Mouse (Mus musculus): ENCODE data around the gene Serp1.

Serp1 gene

DNA sequence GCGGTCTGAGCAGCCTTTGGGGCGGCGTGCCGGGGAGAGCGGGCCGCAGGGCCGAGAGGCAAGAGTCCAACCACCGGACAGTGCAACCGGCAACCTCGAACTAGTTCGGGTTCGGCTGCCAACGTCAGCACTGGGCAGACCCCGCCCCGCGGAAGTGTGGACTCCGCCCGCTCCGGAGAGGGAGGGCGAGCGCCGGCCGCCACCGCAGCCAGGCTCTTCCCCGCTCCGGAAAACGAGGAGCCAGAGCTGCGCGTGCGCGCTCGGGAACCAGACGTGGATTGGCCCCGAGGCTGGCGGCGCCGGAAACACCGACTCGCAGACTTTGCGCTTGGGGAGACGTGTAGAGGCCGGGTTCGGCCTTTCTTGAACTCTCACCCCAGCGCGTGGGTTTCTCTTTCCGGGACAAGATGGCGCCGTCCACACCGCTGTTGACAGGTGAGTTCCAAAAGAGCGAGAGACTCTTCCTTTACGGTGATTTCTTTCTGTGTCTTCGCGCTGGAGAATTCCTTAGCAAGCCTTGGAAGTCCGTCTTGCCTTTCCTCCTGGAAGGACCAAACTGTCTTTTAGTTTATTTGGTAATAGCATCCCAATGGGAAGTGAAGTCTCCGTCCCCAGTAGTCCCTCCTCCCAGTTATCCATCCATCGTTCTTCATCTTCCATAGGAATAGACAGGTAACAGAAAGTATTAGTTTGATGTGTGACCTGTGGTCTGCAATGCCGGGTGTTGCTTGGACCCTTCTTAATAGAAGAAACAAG, at the start of gene Serp1, which contains the start of gene Eif2a:
Gene Serp1 (minus strand): TSS at position 241 of the 756 bp plus-strand sequence.
Gene Eif2a (plus strand): TSS at position 170 of the 756 bp plus-strand sequence.
- peak; percentile 100 for DNase-seq (ENCODE audit: low spot score)

DNA sequence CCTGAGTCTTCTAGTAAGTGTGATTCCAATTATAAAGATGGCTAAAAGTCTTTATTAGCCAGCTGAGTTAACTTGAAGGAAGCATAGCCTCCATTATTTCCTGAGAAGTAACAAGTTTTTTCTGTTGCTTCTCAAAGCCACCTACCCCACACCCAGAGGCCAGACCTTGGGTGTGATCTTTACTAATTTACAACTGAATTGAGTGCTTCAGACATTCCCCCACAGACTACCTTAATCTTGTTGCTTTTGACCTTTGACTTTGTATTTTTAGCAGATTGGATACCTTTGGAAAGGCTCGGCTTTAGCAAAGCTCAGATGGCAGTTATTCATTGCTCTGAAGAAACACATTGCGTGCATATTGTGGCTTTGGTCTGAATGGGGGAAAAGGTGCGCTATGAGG, 45.1 kb upstream of the Serp1 start:
- no peak for DNase-seq (ENCODE audit: low spot score)

DNA sequence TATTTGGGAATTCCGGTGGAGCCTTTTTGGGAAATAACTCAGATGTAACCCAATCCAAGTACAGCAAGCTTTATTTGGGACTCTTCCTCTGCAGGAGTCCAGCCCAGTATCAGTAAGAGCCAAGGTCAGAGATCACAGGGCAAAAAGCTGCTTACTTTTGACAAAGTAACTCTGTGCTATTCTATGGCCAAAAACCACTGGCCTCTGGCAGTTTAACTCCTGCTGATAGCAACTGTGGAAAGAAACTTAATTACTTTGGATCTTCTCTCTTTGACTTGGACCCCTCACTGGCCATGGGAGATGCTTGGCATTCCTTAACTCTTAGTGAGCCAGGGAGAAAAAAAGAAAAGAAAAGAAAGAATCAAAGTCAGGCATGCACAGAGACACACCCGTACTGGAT, 35.7 kb upstream of the Serp1 start:
- no peak for DNase-seq (ENCODE audit: low spot score)

DNA sequence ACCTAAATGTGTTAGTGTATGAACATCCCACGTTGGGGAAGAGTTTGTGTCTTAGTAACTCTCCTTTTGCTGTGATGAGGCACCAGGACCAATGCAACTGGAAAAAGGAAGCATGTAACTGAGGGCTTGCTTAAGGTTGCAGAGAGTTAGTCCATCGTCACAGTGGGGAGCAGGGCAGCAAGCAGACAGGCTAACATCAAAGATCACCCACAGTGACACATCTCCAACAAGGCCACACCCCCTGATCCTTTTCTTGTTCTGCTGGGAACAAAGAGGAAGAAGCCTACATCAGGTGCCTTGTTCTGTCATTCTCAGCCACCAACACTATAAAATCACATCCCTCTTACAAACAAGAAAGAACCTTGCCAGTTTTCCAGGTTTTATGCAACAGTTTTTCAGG, 34.2 kb upstream of the Serp1 start:
- no peak for DNase-seq (ENCODE audit: low spot score)

DNA sequence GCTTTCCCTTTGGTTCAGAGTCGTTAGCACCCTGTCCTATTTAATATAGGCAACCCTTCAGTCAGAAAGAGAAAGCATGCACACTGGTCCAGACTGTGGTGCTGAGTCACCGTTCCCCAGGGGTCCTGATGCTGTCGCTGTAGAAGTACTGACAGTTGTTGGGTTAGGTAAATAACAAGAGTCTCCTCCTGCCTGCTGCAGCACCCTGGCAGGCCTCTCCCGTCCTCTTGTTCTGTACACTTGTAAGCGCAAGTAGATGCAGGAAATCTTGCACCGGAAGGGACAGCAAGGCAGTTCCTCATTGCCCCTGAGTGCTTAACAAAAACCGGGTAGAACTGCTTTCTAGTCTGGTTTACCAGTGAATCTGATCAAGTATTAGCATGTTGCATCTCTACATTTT, 31.0 kb upstream of the Serp1 start:
- no peak for DNase-seq (ENCODE audit: low spot score)

DNA sequence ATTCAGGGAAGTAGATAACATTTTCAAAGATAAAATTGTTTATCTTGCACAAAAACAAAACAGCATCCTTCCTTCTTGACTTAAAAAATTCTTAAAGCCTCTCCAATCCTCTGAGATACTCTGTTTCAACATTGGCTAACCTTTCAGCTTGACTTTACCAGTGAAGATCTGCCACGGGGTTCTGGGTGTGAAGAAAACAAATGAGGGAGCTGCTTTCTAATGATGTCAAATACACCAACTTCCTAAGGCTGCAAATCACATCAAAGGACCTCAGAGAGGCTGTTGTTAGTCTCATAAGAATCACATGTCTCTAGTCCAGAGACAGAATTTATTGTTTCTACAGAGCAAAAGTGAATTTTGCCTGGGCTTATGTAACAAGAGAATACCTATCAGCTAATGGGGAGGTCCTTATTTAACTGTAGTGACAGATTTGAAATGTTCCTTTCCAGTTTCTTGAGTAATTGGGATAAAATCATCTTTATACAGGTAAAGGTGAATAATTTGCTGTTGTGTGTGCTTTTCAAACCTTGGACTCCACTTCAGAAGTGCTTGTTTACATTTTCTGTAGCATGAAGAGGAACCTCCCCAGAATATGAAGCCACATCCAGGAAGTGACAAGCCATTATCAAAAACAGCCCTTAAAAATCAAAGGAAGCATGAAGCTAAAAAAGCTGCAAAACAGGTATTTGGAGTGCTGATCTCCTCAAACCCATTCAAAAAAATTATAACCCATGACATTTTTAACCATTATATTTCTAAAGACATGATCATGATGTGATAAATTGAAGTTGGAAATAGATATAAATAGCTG, 26.5 kb upstream of the Serp1 start:
- peak; percentile 75 for DNase-seq (ENCODE audit: low spot score)

DNA sequence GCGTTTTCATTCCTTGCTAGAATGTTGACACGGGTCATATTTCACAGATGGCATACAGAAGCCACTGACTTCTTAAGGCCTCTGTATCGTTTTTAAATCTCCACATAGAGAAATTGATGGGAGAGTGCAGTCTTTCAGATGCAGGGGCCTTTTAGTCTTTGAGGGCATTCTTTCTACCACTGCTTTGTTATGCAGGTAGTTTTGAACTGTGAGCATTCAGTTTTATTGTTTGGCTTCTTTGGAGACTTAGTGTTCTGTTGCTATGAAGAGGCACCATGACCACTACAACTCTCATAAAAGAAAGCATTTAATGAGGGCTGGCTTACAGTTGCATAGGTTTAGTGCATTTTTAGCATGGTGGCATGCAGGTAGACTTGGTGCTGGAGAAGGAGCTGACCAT, 10.9 kb upstream of the Serp1 start:
- no peak for DNase-seq (ENCODE audit: low spot score)

DNA sequence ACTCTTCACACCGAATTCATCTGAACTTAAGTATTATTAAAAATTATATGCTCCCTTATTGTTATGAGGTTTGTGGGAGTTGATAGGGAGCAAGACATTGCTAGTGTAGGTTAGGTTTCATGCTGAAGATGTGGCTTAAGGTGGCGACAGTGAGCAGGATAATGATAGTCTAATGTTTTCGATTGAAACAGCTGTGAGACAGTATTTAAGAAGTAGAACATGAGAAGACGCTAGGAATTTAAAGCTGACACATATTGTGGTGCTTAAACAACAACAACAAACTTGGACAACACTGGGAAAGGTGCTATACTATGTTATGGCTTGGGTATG, 681 bp upstream of the Serp1 start:
- DNase-seq (ENCODE audit: low spot score) = no peak

DNA sequence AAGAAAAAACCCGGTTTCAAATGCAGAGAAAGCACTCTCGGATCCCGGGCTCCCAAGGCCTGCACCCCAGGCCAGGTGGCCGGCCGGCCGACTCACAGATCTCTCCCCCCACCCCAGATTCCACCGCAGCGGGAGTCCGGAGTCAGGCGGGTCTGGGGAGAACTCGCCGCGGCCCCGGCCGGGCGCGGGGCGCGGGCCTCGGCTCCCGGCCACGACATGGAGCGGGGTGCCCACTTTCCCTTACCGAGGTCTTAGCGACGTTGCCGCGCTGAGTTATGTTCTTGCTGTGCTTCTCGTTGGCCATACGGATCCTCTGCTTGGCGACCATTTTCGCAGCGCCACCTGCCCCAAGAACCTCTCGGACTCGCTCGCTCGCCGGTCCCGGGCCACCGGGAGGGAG, 526 bp downstream of the Serp1 start:
- no peak for DNase-seq (ENCODE audit: low spot score)

DNA sequence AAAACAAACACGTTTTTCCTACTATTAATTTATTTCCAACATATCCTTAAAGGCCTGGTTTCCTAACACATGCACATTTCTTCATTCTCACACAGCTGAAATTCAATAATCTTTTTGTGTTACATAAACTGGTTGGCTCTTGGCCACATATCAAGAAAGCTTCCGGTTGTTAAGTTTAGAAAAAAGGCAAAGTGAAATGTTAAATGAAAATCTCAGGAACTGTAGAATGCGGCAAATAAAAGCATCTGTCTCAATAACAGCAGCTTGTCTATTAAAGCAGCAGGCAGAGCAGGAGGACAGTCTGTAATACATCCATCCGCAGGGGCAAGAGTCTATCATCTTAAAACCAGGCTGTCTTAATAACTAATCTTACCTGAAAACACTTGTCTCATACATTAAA, 1.4 kb downstream of the Serp1 start:
- DNase-seq (ENCODE audit: low spot score) = no peak

DNA sequence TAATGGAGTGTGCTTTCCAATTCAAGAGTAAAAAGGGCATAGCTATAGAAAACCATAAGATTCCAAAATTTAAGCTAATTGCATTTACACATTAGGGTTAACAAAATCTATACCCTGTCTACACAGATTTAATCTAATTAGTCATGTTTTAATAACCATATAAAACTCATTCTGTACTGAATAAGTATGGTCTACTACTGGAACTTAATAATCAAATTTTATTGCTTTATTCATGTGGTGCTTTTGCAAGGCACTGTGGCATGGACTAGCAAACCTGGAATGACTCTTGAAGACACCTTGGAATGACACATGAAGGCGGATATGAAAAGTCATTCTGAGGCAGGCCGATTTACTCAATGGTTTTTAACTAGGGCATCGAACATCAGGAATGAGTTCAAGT, 2.3 kb downstream of the Serp1 start:
- no peak for DNase-seq (ENCODE audit: low spot score)

DNA sequence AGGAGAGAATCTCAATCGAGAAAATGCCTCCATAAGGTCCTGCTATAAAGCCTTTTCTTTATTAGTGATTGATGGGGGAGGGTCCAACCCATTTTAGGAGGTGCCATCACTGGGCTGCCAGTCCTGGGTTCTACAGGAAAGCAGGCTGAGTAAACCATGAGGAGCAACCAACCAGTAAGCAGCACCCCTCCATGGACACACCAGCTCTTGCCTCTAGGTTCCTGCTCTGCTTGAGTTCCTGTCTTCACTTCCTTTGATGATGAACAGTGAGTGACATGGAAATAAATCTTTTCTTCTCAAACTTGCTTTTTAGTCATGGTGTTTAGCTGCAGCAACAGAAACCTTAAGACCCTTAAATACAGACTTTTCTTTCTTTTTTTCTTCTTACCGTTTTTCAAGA, 4.3 kb downstream of the Serp1 start:
- DNase-seq (ENCODE audit: low spot score) = no peak

DNA sequence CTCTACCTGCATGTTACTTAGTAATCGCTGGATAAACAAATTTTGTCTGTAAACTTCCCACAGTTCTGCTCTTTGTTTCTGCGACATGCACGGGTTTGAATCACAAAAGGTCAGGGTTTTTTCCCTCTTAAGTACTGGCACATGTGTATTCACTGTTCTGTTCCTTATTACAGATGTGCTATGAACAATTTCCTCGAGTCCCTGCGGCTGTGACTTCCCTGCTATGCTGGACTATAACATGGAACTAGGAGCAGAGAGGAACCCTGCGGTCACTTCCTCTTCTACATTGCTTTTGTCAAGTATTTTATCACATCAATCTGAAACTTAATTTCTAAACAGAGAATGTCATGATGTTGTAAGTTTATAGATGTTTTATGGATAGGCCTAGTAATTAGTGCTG, 5.4 kb downstream of the Serp1 start:
- no peak for DNase-seq (ENCODE audit: low spot score)

DNA sequence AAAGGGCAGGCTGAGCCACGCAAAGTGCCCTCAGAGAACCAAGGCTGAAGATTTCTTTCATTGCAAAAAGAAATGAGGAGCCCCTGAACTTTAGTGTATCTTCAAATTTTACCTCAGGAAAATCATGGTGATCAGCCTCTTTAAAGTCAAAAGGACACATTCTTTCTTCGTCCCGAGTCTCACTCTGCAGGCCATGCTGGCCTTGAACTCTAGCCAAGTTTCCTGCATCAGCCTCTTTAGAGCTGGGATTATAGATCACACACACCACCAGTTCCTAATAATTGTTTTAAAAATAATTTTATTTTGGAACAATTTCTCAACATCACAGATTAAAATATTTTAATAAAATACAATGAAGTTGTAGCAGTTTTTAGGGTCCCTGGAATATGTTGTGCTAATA, 6.2 kb downstream of the Serp1 start:
- DNase-seq (ENCODE audit: low spot score) = no peak

DNA sequence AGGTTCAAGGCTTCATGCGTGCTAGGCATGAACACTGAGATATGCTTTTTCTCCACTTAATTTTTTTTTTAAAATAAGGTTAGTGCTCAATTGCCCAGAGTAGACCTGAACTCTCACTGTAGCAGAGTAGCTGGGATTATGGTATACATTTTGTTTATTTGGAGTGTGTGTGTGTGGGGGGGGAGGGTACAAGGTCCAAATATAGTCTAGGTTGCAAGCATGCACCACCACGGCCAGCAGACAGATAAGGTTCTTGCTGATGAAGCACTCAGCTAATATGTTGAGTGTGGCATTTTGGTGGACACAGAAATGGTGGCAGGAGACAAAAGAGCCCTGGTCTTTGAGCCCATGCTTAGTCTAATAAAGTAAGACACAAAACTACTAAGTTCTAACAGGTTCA, 6.7 kb downstream of the Serp1 start:
- DNase-seq (ENCODE audit: low spot score) = no peak

DNA sequence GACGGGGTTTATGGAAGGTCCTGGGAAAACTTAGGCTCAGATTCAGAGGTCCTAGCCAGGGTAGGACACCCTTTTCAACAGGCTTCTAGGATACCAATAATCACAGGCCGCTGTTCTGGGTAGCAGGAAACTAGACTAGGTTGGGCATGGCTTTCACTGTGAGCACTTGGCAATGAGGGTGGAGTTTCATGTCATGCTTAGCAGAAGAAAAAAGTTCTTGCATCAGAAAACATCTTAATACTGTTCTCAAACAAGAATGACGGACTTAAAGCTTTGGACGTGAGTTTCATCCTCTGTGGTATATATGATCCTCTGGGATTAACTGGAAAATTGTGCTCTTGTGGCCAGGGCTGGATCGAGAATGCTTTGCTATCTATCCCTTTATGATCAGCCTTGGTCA, 7.9 kb downstream of the Serp1 start:
- no peak for DNase-seq (ENCODE audit: low spot score)

DNA sequence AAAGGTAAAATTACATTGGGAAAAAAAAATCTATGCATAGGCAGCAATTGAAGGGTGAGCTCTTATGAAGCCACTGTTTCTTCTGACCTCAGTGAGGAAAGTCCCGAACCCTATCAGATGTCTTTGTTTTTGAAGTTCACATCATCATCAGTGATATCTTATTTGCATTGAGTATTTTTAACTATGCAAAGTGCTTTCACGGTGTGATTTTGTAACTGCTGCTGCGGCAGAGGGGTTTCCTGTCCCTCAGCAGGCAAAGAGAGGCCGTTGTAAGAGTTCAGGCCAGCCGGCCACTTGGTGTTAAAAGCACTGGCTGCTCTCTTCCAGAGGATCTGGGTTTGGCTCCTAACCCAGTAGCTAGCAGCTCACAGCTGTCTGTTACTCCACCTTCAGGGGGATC, 8.4 kb downstream of the Serp1 start:
- peak; percentile 30 for DNase-seq (ENCODE audit: low spot score)

DNA sequence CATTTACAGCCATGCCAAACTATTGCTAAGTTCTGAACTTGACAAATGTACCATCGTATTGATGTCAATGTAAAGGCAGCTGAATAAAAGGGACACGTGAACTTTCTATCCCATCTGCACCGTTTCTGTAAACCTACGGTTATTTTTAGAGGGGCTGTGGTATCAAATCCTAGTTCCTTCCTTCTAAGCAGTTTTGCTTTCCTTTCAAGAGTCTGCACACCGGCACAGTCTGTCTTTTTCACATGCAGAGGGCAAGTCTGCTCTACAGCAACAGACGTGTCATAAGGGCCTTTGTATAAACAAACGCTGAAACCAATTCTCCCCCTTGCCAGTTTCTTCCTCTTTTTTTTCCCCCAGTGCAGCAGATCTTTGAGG, 9.1 kb downstream of the Serp1 start:
- peak; percentile 18 for DNase-seq (ENCODE audit: low spot score)

DNA sequence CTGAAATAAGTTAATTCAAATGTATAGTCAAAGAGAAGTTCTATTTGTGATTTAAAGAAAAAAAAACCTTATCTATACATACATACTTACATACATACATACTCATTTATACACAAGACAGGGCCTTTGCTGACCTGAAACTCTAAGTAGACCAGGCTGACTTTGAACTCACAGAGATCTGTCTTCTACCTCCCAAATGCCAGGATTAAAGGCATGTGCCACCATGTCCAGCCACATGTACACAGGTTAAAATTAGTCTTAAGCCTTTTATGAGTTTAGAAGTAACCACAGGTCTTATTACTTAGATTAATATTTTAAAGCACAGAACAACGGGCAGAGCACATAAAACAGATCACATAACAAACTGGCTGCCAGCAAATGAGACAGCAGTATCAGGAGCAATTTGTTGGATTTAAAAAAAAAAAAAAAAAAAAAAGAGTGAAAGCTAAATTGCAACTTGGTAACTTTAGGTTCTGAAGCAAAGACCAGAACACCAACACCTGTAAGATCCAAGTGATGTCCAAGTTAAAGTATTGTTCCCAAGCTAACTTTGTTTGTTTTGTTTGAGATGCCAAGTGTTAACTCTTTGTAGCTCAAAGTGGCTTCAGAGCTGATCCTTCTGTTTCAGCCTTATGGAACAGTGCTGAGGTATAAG, 9.6 kb downstream of the Serp1 start:
- DNase-seq (ENCODE audit: low spot score) = no peak

DNA sequence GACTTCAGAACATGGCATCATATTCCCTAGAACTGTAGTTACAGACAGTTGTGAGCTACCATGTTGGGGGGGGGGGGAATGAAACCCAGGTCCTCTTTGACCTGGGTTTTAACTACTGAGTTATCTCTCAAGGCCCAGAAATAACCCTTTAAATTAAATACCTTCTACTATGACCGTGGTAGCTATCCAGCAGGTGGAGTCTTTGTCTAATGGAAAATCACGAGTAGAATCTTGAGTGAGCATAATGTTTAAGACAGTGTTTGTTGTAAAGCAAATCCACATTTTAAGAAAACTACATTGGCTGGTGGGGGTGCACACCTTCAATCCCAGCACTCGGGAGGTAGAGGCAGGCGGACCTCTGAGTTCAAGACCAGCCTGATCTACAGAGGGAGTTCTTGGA, 12.2 kb downstream of the Serp1 start:
- DNase-seq (ENCODE audit: low spot score) = no peak

DNA sequence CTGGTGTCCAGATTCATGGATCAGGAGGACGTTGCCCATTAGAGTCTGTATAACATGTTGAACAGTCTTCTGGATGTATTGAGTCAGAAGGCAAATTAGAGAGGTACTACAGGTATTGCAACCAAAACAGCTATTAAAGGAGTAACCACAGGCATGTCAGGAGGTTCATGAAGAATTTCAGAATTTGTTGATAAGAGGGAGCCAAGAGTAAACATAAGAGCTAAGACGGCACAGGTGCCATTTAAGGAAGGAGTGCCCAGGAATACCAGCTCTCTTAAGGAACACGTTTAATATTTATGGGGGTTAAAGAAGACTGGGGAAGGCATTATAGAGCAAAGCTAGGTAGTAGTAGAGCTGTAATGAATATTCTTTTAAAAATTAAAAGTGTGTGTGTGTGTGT, 13.0 kb downstream of the Serp1 start:
- no peak for DNase-seq (ENCODE audit: low spot score)

DNA sequence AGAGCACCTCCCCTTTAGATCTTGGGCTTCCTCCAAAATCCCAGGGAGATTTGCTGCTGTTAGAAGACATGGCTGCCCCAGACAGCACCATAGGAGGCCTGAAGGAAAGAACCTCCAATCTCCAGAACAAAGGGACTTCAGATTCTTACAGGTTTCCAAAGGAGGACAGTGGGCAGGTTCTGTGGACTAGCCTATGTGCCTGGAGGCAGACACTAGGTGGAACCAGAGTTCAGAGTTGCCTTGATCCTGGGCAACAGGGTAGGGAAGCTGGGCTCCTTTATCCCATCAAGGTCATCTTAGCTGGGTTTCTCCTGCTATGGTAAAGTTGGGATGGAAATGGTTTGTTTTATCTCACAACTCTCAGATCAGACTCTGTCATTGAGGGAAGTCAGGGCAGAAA, 14.1 kb downstream of the Serp1 start:
- DNase-seq (ENCODE audit: low spot score) = no peak

DNA sequence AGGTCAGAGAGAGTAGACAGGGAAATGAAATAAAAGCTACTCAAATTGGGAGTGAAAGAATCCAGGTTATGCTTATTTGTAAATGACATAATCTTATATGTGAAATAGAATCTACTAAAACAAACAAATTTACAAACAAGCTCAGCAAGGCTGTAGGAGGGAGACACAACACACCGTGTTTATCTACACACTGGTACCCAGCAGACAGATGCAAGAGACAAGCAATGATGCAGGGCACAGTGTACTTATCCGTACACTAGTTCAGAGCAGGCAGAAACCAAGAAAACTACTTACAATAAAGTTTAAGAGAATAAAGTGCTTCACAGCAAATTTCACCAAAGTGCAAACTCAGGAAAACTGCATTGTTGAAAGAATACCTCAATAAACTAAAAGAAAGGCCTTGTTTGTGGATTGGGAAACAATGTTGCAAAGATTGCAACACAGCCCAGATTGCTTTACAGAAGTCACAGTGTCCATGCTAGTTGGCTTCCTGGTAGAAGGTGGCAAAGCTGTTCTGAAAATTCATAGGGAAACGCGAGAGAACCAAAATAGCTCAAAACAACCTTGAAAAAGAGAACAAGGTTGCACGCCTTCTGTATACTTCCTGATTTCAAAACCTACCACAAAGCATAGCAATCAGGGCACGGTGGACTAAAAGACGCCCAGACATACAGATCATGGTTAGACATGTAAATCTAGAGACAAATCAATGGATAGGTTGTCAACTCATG, 17.5 kb downstream of the Serp1 start:
- no peak for DNase-seq (ENCODE audit: low spot score)
